Mouse (Mus musculus) heart, embryonic 15.5 days (tissue): Measurements from ENCODE around the gene Rabgap1l. TPM values are rescaled to one million over a fixed set of nuclear protein-coding genes. Genes with fewer than 3 reads are reported as not detected.
A peak's percentile ranks its signal among the peaks of the same experiment; 100 is the strongest.
"Not testable (repeated sequence)": the region's sequence is repeated elsewhere in the genome, so short reads cannot be mapped to it uniquely, and the experiment has no call there.

Experiments
- ATAC-seq: fragments of 200-750 bp; cut with Nextera tagmentation; replicated peaks from 2 replicates; pipeline ENCODE4 v1.8.0; 2017; ENCODE audit warnings: low read depth, moderate TSS enrichment; ENCODE audit not compliant: insufficient number of reproducible peaks, insufficient read depth, low FRiP score
- H3K27ac ChIP-seq: fragments of 300-500 bp; sonication (generic); 2 replicates; pipeline ENCODE4 v1.5.1; 2015; ENCODE audit warnings: mild to moderate bottlenecking, inconsistent platforms
- H3K27me3 ChIP-seq: fragments of 300-500 bp; sonication (generic); 2 replicates; pipeline ENCODE4 v1.6.1; 2015; ENCODE audit warnings: inconsistent platforms
- H3K36me3 ChIP-seq: fragments of 300-500 bp; sonication (generic); 2 replicates; pipeline ENCODE4 v1.6.1; 2015; ENCODE audit warnings: mild to moderate bottlenecking, inconsistent platforms
- H3K4me1 ChIP-seq: fragments of 300-500 bp; sonication (generic); replicated peaks from 2 replicates; pipeline ENCODE4 v1.6.1; 2015; ENCODE audit warnings: inconsistent platforms
- H3K4me2 ChIP-seq: fragments of 300-500 bp; sonication (generic); 2 replicates; pipeline ENCODE4 v1.6.1; 2015; ENCODE audit warnings: inconsistent platforms, mild to moderate bottlenecking, moderate library complexity
- H3K4me3 ChIP-seq: fragments of 300-500 bp; sonication (generic); 2 replicates; pipeline ENCODE4 v1.5.1; 2015; ENCODE audit warnings: mild to moderate bottlenecking, inconsistent platforms
- H3K9ac ChIP-seq: fragments of 300-500 bp; sonication (generic); 2 replicates; pipeline ENCODE4 v1.6.1; 2015; ENCODE audit warnings: mild to moderate bottlenecking, inconsistent platforms
- H3K9me3 ChIP-seq: fragments of 300-500 bp; sonication (generic); replicated peaks from 2 replicates; pipeline ENCODE4 v1.6.1; 2016; ENCODE audit warnings: inconsistent platforms
- WGBS: fragments of 180-500 bp; shearing (Covaris S2); methylation state at CpG from one replicate; pipeline ENCODE4 v1.1.7; 2015; ENCODE audit warnings: mixed read lengths; 5-methylcytosine and 5-hydroxymethylcytosine counted together
- polyA plus RNA-seq: library from polyadenylated mRNA; unstranded; fragments of >200 nt; fragmentation: Nextera tagmentation; extraction: Ambion mirVana; gene quantifications from 2 replicates; pipeline ENCODE4 v1.2.1, GENCODE M21; 2015

The Rabgap1l gene
- polyA plus RNA-seq, 1 experiment from 2014 or later = 79.1 TPM

DNA sequence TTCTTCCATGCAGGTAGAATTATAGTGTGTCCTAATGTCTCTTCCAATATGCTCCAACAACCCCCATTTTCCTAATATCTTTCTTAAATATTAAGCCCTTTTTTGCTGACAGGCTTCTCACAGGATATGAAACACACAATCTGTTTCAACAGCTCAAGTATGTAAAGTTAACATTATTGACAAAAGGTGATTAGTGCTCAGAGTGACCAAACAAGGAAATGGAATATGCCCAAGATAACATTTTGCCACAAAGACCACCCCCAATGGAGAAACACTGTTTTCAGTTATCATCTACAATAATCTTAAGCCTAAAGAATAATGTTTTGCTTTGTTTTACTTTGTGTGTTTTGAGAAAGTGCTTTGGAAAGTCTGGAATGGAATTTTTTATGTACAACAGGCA lies 328.9 kb downstream of the Rabgap1l start:
- H3K4me2 ChIP-seq = no peak overlapping the region
- H3K4me1 ChIP-seq = peaks cover 7% of the 10 kb centered on the region; the same call in 1 of the 2 replicates
- H3K9ac ChIP-seq = no peak overlapping the region
- peak overlapping the region; percentile 57 for H3K27ac ChIP-seq
- H3K27me3 ChIP-seq = no peaks in the 10 kb centered on the region
- no peaks in the 10 kb centered on the region for H3K9me3 ChIP-seq
- no peaks in the 10 kb centered on the region for H3K36me3 ChIP-seq
- no peak for ATAC-seq
- H3K4me3 ChIP-seq = no peak overlapping the region

DNA sequence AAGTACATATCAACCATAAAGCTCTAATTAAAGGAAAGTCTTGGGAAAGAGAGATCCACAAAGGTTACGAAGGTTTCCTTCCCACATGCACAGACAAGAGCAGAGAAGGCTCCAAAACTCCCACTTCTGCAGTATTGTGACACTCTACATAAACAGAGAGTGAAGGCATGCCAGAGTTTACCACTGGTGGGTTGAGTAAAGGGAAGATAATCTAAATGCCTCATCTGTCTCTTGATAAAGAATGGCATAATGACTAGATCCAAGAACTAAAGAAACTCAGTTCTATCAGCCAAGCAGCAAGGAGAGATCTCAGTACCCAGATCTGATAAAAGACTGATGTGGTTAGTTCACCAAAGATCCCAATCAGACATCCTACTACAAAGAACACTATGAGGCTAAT lies 332.7 kb downstream of the Rabgap1l start:
- Histone ChIP-seq H3K4me1 (peaks cover 7% of the 10 kb centered on the region; the same call in 1 of the 2 replicates), H3K9me3 (no peaks in the 10 kb centered on the region), H3K27me3 (no peaks in the 10 kb centered on the region), H3K4me3 (no peak overlapping the region), H3K36me3 (no peaks in the 10 kb centered on the region), H3K27ac (no peak overlapping the region), H3K9ac (no peak overlapping the region), H3K4me2 (no peak overlapping the region)
- ATAC-seq = no peak
- WGBS = 88% methylated on average over 1 of the region's 1 CpGs

DNA sequence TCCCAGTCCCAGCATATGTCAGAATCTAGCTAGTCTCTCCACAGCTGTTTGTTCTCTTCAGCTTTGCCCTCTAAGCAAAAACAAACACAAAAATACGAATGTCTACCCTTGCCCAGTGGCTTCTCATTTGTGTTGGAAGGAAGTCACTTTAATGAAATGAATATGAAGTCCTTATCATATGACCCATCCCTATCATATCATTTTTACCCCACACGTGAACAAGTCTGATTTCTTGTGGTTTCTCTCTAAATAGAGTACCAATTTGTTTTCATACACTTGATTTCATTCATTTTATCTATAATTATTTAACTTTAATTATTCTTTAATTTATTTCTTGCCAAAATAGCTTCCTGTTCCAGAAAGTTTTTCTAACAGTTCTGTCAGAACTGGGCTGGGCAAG lies 341.3 kb downstream of the Rabgap1l start:
- H3K27ac ChIP-seq = no peak overlapping the region
- no peaks in the 10 kb centered on the region for H3K27me3 ChIP-seq
- no peak overlapping the region for H3K4me3 ChIP-seq
- H3K36me3 ChIP-seq = no peaks in the 10 kb centered on the region
- 0 out of 2 replicates have a peak, but pooled peaks cover 2% of the 10 kb centered on the region for H3K4me1 ChIP-seq
- H3K9ac ChIP-seq = no peak overlapping the region
- 69% methylated on average over 2 of the region's 2 CpGs for WGBS
- ATAC-seq = no peak
- H3K9me3 ChIP-seq = no peaks in the 10 kb centered on the region
- H3K4me2 ChIP-seq = no peak overlapping the region

DNA sequence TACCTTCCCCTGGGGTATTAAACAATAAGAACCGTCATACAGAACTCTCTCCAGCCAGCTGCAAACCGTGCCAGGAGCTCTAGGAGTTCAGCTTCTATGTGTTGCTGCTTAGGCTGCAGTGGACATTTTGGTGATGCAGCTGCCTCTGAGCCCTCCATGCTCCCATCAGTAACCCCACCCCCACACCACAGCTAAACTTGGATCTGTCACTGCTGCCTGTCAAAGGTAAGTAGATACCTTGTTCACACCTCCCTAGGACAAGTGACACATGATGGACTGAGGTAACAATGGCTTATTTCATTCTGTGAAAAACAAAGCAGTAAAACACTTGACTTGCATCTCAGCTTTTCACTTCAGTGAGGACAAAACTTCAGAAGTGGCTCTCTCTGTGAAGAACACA lies 344.3 kb downstream of the Rabgap1l start:
- no peak overlapping the region for H3K4me2 ChIP-seq
- H3K9me3 ChIP-seq = no peaks in the 10 kb centered on the region
- no peak overlapping the region for H3K4me3 ChIP-seq
- 41% methylated on average over 2 of the region's 2 CpGs for WGBS
- peak overlapping the region; percentile 60 for H3K27ac ChIP-seq
- no peak overlapping the region for H3K9ac ChIP-seq
- ATAC-seq = peak; percentile 88
- no peaks in the 10 kb centered on the region for H3K27me3 ChIP-seq
- 0 out of 2 replicates have a peak, but pooled peaks cover 2% of the 10 kb centered on the region for H3K4me1 ChIP-seq
- H3K36me3 ChIP-seq = no peaks in the 10 kb centered on the region

DNA sequence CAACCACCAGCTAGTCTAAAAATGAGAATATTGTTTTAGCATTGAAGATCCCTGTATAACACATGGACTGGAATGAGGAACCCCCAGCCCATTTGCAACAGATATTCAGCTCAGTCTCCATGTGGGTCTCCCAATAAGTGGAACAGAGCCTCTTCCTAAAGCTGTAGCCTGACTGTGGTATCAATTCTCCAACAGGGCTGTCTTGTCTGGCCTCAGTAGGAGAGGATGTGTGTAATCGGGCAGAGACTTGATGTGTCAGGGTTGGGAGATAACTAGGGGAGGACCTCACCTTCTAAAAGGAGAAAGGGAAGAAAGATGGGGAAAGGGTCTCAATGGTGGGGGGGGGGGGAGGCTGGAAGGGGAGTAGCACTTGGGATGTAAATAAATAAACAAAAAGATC lies 346.2 kb downstream of the Rabgap1l start:
- Histone ChIP-seq H3K4me1 (0 out of 2 replicates have a peak, but pooled peaks cover 2% of the 10 kb centered on the region), H3K9ac (no peak overlapping the region), H3K27ac (no peak overlapping the region), H3K27me3 (no peaks in the 10 kb centered on the region), H3K36me3 (no peaks in the 10 kb centered on the region), H3K4me2 (no peak overlapping the region), H3K4me3 (no peak overlapping the region), H3K9me3 (no peaks in the 10 kb centered on the region)
- WGBS = 38% methylated on average over 1 of the region's 1 CpGs
- no peak for ATAC-seq

DNA sequence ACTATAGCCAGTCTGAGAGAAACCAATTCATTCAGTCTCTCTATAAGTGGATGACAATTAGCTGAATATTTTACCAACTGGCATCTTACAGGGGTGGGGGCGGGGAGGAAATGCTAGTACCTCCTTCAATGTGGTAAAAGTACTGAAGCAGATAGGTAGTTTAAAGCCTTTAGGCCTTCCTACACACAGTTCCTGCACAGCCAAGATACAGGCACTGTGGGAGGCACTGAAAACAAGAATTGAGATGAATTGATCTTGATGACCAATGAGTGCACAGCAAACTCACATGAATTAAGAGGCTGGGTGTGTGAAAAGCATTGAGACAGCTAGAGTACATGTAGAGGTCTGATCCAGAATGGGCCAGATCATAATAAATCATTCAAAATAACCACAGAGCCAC lies 349.5 kb downstream of the Rabgap1l start:
- H3K9ac ChIP-seq = no peak overlapping the region
- no peaks in the 10 kb centered on the region for H3K27me3 ChIP-seq
- no peak overlapping the region for H3K4me2 ChIP-seq
- 80% methylated on average over 1 of the region's 1 CpGs for WGBS
- no peak for ATAC-seq
- 0 out of 2 replicates have a peak, but pooled peaks cover 1% of the 10 kb centered on the region for H3K4me1 ChIP-seq
- no peak overlapping the region for H3K27ac ChIP-seq
- no peaks in the 10 kb centered on the region for H3K36me3 ChIP-seq
- H3K4me3 ChIP-seq = no peak overlapping the region
- H3K9me3 ChIP-seq = no peaks in the 10 kb centered on the region

DNA sequence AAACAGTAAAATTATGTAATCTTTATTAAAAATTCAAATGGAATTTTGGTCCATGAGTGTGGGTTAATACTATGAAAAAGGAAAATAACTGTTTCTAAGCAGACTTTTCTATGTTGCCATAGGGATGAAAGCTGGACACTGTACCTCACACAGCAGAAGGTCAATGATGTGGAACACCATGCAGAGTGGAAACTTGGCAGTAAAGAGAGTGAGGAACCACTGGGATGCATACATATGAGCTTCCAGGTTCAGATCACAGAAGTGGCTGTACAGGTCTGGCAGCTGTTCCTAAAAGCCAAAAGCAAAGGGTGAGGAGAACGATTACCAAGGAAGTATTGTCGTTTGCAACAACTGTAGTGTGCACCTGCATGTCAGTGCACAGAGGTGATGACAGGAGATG lies 351.3 kb downstream of the Rabgap1l start:
- Histone ChIP-seq H3K4me3 (no peak overlapping the region), H3K27me3 (no peaks in the 10 kb centered on the region)

DNA sequence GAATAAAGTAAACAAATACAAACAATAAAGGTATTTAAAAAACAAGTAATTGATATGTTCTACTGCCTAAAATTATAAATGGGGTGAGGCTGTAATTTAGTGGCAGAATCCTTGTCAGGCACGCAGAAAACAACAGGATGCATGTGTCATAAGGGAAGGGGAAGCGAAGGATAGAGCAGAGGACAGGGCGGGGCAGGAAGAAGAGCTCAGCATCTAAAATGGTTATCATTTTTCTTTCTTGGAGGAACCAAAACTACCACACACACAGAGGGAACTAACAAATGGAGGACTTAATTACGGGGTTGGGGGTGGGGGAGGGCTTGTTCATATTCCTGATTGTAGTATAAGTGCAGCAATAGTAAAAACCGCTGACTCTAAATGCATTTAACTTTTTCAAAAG lies 351.9 kb downstream of the Rabgap1l start:
- ATAC-seq = no peak
- Histone ChIP-seq H3K36me3 (no peaks in the 10 kb centered on the region), H3K27ac (no peak overlapping the region), H3K4me3 (no peak overlapping the region), H3K4me2 (no peak overlapping the region), H3K4me1 (no peaks in the 10 kb centered on the region), H3K9me3 (no peaks in the 10 kb centered on the region), H3K27me3 (no peaks in the 10 kb centered on the region), H3K9ac (no peak overlapping the region)
- 83% methylated on average over 5 of the region's 5 CpGs for WGBS

More for the DNA sequence above, 351.3 kb downstream of the Rabgap1l start:
- Histone ChIP-seq H3K27ac (no peak overlapping the region), H3K4me2 (no peak overlapping the region), H3K4me1 (no peaks in the 10 kb centered on the region), H3K36me3 (no peaks in the 10 kb centered on the region), H3K9ac (no peak overlapping the region), H3K9me3 (no peaks in the 10 kb centered on the region)
- 36% methylated on average over 2 of the region's 2 CpGs for WGBS
- ATAC-seq = no peak

DNA sequence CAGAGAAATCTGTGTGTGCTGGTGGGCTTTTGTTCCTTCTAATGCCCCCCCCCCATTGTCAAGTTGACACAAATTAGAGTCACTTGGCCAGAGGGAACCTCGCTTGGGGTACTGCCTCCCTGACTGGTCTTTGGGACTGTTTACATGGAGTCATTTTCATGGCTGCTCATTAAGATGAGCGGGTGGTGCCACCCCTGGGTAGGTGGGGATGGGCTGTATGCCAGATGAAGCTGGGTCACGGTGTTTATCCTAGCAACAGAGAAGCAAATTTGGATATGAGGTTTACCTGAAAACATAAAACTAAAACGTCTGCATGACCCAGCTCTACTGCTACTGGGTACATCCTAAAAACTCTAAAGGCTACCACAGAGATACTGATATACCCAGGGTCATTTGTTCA lies 354.2 kb downstream of the Rabgap1l start:
- H3K4me2 ChIP-seq = no peak overlapping the region
- no peak overlapping the region for H3K4me3 ChIP-seq
- H3K4me1 ChIP-seq = no peaks in the 10 kb centered on the region
- no peaks in the 10 kb centered on the region for H3K9me3 ChIP-seq
- no peak overlapping the region for H3K9ac ChIP-seq
- H3K27me3 ChIP-seq = no peaks in the 10 kb centered on the region
- ATAC-seq = no peak
- no peak overlapping the region for H3K27ac ChIP-seq
- H3K36me3 ChIP-seq = no peaks in the 10 kb centered on the region
- WGBS = 67% methylated on average over 4 of the region's 4 CpGs

DNA sequence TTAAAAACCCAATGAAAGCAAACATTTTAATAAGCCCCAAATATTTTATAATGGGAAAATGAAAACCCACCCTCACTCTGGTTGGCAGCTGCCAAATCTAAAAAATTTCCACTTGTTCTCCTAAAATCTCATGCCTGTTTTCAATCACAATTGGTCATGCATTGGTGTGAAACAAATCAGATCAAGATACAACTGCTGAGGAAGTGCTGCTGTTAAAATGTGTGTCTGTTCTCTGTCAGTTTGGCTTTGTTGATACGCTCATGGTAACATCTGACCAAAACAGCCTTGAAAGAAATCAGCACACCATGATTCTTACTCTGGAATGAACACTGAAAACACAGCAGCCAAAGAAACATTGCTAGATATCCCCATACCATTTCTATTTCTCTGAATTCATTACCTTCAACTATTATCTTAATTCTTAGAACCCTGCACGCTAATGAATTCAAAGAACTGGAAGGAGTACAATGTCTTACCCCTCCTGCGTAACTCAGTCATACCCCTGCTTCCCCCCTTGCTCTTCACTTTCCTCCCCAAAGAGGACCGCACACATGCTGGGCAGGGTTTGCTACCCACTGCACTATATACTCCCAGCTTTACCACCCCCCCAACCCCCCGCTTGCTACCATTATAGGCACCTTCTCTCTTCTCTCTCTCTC lies 375.7 kb downstream of the Rabgap1l start:
- Histone ChIP-seq H3K36me3 (no peaks in the 10 kb centered on the region), H3K9ac (no peak overlapping the region), H3K27me3 (no peaks in the 10 kb centered on the region), H3K4me3 (no peak overlapping the region), H3K4me2 (no peak overlapping the region), H3K4me1 (no peaks in the 10 kb centered on the region), H3K9me3 (no peaks in the 10 kb centered on the region), H3K27ac (no peak overlapping the region)
- 73% methylated on average over 5 of the region's 5 CpGs for WGBS
- no peak for ATAC-seq

DNA sequence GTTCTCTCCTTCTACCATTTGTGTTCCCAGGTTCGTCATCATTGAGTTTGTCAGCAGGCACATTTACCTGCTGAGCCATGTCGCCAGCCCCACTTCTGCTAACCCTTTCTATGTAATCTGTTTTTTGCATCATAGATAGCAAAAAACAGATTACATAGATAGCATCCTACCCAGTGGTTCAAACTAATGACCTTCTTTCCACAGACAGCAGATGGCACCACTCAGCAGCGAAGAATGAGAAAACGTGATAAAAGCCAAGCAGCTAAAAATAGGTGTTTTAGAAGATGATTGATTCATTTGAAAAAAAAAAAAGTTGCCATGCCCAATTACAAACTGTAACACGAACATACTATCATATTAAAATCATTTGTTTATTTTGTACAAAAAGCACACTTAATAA lies 382.2 kb downstream of the Rabgap1l start:
- H3K4me3 ChIP-seq = no peak overlapping the region
- no peak for ATAC-seq
- 25% methylated on average over 5 of the region's 5 CpGs for WGBS
- H3K27me3 ChIP-seq = no peaks in the 10 kb centered on the region
- no peak overlapping the region for H3K4me2 ChIP-seq
- no peak overlapping the region for H3K27ac ChIP-seq
- no peak overlapping the region for H3K9ac ChIP-seq
- H3K36me3 ChIP-seq = no peaks in the 10 kb centered on the region
- no peaks in the 10 kb centered on the region for H3K9me3 ChIP-seq
- H3K4me1 ChIP-seq = peaks cover 3% of the 10 kb centered on the region; the same call in 1 of the 2 replicates

DNA sequence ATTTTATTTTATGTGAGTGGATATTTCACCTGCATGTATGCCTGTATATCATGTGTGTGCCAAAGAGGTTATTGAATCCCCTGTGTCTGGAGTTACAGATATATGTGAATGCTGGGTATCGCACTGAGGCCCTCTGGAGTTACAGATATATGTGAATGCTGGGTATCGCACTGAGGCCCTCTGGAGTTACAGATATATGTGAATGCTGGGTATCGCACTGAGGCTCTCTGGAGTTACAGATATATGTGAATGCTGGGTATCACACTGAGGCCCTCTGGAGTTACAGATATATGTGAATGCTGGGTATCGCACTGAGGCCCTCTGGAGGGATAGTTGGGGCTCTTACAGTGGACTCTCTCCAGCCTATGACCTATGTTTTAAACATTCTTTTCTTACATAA lies 383.3 kb downstream of the Rabgap1l start:
- H3K27ac ChIP-seq, H3K4me2 ChIP-seq, ATAC-seq, H3K4me1 ChIP-seq, H3K36me3 ChIP-seq, H3K9ac ChIP-seq, H3K4me3 ChIP-seq, H3K27me3 ChIP-seq, H3K9me3 ChIP-seq: not testable (repeated sequence)
- 90% methylated on average over 4 of the region's 4 CpGs for WGBS
